Mouse (Mus musculus): ENCODE results near the gene Pak2. TPM values are rescaled to one million over a fixed set of nuclear protein-coding genes. Genes with fewer than 3 reads are reported as not detected.
"Not testable (repeated sequence)": the region's sequence is repeated elsewhere in the genome, so short reads cannot be mapped to it uniquely, and the experiment has no call there.

Gene Pak2
- polyA plus RNA-seq, 1 experiment from 2014 or later, result 17.7 TPM

- peaks cover 27% of the 10 kb centered on the region for H3K4me1 ChIP-seq
- H3K27me3 ChIP-seq (replicated peaks), result no peaks in the 10 kb centered on the region
- 0 out of 2 replicates have a peak, but pooled peaks cover 2% of the 10 kb centered on the region for H3K36me3 ChIP-seq
- H3K4me2 ChIP-seq, result peak overlapping the region; percentile 71
- no peaks in the 10 kb centered on the region for H3K9me3 ChIP-seq (replicated peaks)
- peak overlapping the region; percentile 92 for H3K4me3 ChIP-seq
- WGBS (ENCODE audit: insufficient replicate concordance), result under 1% methylated on average over 30 of the region's 30 CpGs
- peak overlapping the region; percentile 98 for H3K9ac ChIP-seq
- H3K27ac ChIP-seq, result peak overlapping the region; percentile 98
- ATAC-seq, result no peak
Measured at GRCm38 (mm10) chr16:32078408-32078990, 643 bp downstream of the Pak2 start.

GRCm38 (mm10) chr16:32077648-32078407, 1.3 kb downstream of the Pak2 start:
- peaks cover 27% of the 10 kb centered on the region for H3K4me1 ChIP-seq
- H3K36me3 ChIP-seq, result no peaks in the 10 kb centered on the region
- H3K4me2 ChIP-seq, result peak overlapping the region; percentile 71
- ATAC-seq, result no peak
- H3K9ac ChIP-seq, result peak overlapping the region; percentile 98
- H3K27ac ChIP-seq, result peak overlapping the region; percentile 98
- H3K27me3 ChIP-seq (replicated peaks), result no peaks in the 10 kb centered on the region
- H3K9me3 ChIP-seq (replicated peaks), result no peaks in the 10 kb centered on the region
- peak overlapping the region; percentile 92 for H3K4me3 ChIP-seq
- 6% methylated on average over 13 of the region's 13 CpGs for WGBS (ENCODE audit: insufficient replicate concordance)

- no peaks in the 10 kb centered on the region for H3K9me3 ChIP-seq (replicated peaks)
- no peak overlapping the region for H3K4me3 ChIP-seq
- no peak for ATAC-seq
- H3K36me3 ChIP-seq, result peaks cover 4% of the 10 kb centered on the region; the same call in 1 of the 2 replicates
- 78% methylated on average over 3 of the region's 3 CpGs for WGBS (ENCODE audit: insufficient replicate concordance)
- H3K4me1 ChIP-seq, result peaks cover 35% of the 10 kb centered on the region
- H3K27ac ChIP-seq, result no peak overlapping the region
- H3K27me3 ChIP-seq (replicated peaks), result no peaks in the 10 kb centered on the region
- H3K9ac ChIP-seq, result no peak overlapping the region
- H3K4me2 ChIP-seq, result no peak overlapping the region
Measured at GRCm38 (mm10) chr16:32076406-32076805, 2.7 kb downstream of the Pak2 start.

DNA sequence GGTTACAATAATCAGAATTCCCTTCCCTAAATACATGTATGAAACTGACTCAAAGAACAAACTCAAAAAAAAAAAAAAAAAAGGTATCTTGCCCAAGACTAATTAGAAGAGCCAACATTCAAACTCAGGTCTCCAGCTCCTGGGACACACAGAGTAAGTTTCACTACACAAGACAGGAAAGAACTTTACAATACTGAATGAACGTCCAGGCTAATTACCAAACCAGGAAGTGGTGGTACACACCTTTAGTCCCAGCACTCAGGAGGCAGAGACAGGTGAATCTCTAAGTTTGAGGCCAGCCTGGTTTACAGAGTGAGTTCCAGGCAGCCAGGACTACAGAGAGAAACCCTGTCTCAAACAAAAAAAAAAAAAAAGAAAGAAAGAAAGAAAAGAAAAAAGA, 3.4 kb downstream of the Pak2 start:
- H3K27me3 ChIP-seq (replicated peaks), result no peaks in the 10 kb centered on the region
- no peak overlapping the region for H3K4me2 ChIP-seq
- peaks cover 35% of the 10 kb centered on the region for H3K4me1 ChIP-seq
- H3K36me3 ChIP-seq, result peaks cover 4% of the 10 kb centered on the region; the same call in 1 of the 2 replicates
- no peak overlapping the region for H3K4me3 ChIP-seq
- H3K27ac ChIP-seq, result no peak overlapping the region
- WGBS (ENCODE audit: insufficient replicate concordance), result 43% methylated on average over 1 of the region's 1 CpGs
- ATAC-seq, result no peak
- no peak overlapping the region for H3K9ac ChIP-seq
- no peaks in the 10 kb centered on the region for H3K9me3 ChIP-seq (replicated peaks)

DNA sequence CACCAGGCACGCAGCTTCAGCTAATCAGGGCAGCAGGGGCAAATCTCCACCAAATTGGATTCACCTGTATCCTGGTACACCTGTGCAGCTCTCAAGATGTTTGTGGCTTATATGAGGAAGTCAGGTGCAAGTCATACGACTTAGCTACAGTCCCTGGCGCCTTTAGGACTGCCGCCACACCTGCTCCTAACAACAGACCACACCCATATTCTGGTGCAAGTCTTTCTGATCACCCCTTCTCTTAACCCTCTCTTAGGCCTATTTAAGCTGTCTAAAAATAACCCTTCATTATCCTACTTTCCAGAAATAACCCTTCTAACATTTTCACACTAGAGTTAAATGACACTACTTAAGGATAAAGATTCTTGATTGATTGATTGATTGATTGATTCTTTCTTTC, 9.1 kb downstream of the Pak2 start:
- H3K9ac ChIP-seq; H3K36me3 ChIP-seq; ATAC-seq; H3K27me3 ChIP-seq (replicated peaks); H3K9me3 ChIP-seq (replicated peaks); H3K4me3 ChIP-seq; H3K4me2 ChIP-seq; H3K27ac ChIP-seq: not testable (repeated sequence)
- peaks cover 44% of the 10 kb centered on the region for H3K4me1 ChIP-seq
- WGBS (ENCODE audit: insufficient replicate concordance), result 70% methylated on average over 4 of the region's 4 CpGs

- Histone ChIP-seq H3K9me3 (replicated peaks) (no peaks in the 10 kb centered on the region), H3K36me3 (peaks cover 4% of the 10 kb centered on the region; the same call in 1 of the 2 replicates), H3K27me3 (replicated peaks) (no peaks in the 10 kb centered on the region), H3K4me1 (peaks cover 54% of the 10 kb centered on the region), H3K4me3 (no peak overlapping the region), H3K4me2 (no peak overlapping the region), H3K9ac (no peak overlapping the region), H3K27ac (no peak overlapping the region)
- no peak for ATAC-seq
- 64% methylated on average over 12 of the region's 12 CpGs for WGBS (ENCODE audit: insufficient replicate concordance)
Measured at GRCm38 (mm10) chr16:32068389-32069300, 10.5 kb downstream of the Pak2 start.

- peaks cover 64% of the 10 kb centered on the region for H3K4me1 ChIP-seq
- no peak for ATAC-seq
- 58% methylated on average over 1 of the region's 1 CpGs for WGBS (ENCODE audit: insufficient replicate concordance)
- H3K27ac ChIP-seq, result no peak overlapping the region
- H3K27me3 ChIP-seq (replicated peaks), result no peaks in the 10 kb centered on the region
- H3K4me3 ChIP-seq, result no peak overlapping the region
- H3K4me2 ChIP-seq, result no peak overlapping the region
- peaks cover 1% of the 10 kb centered on the region; the same call in 1 of the 2 replicates for H3K36me3 ChIP-seq
- no peak overlapping the region for H3K9ac ChIP-seq
- H3K9me3 ChIP-seq (replicated peaks), result no peaks in the 10 kb centered on the region
Measured at GRCm38 (mm10) chr16:32066899-32067298, 12.2 kb downstream of the Pak2 start.

- no peak for ATAC-seq
- 49% methylated on average over 7 of the region's 7 CpGs for WGBS (ENCODE audit: insufficient replicate concordance)
Measured at GRCm38 (mm10) chr16:32063900-32064299, 15.2 kb downstream of the Pak2 start.

GRCm38 (mm10) chr16:32062226-32062625, 16.9 kb downstream of the Pak2 start:
- Histone ChIP-seq H3K9ac (no peak overlapping the region), H3K36me3 (no peaks in the 10 kb centered on the region), H3K9me3 (replicated peaks) (no peaks in the 10 kb centered on the region), H3K4me2 (0 out of 2 replicates have a peak overlapping the region, but pooled peaks have one; percentile 16), H3K27ac (peak overlapping the region; percentile 54; the same call in 1 of the 2 replicates), H3K27me3 (replicated peaks) (no peaks in the 10 kb centered on the region), H3K4me1 (peaks cover 63% of the 10 kb centered on the region), H3K4me3 (no peak overlapping the region)
- no peak for ATAC-seq
- 43% methylated on average over 2 of the region's 2 CpGs for WGBS (ENCODE audit: insufficient replicate concordance)

More at GRCm38 (mm10) chr16:32063900-32064299, 15.2 kb downstream of the Pak2 start:
- Histone ChIP-seq H3K4me2 (no peak overlapping the region), H3K36me3 (no peaks in the 10 kb centered on the region), H3K4me1 (peaks cover 71% of the 10 kb centered on the region), H3K27ac (no peak overlapping the region), H3K9ac (no peak overlapping the region), H3K4me3 (no peak overlapping the region), H3K27me3 (replicated peaks) (no peaks in the 10 kb centered on the region), H3K9me3 (replicated peaks) (no peaks in the 10 kb centered on the region)

GRCm38 (mm10) chr16:32059840-32060523, 19.2 kb downstream of the Pak2 start:
- no peak for ATAC-seq
- Histone ChIP-seq H3K9ac (no peak overlapping the region), H3K27ac (no peak overlapping the region), H3K4me2 (no peak overlapping the region), H3K4me3 (no peak overlapping the region), H3K9me3 (replicated peaks) (no peaks in the 10 kb centered on the region), H3K36me3 (no peaks in the 10 kb centered on the region), H3K27me3 (replicated peaks) (no peaks in the 10 kb centered on the region), H3K4me1 (peaks cover 50% of the 10 kb centered on the region)
- 50% methylated on average over 6 of the region's 6 CpGs for WGBS (ENCODE audit: insufficient replicate concordance)

GRCm38 (mm10) chr16:32058817-32059216, 20.3 kb downstream of the Pak2 start:
- Histone ChIP-seq H3K9ac (no peak overlapping the region), H3K4me1 (peaks cover 42% of the 10 kb centered on the region), H3K4me3 (no peak overlapping the region), H3K27ac (no peak overlapping the region), H3K4me2 (no peak overlapping the region), H3K9me3 (replicated peaks) (no peaks in the 10 kb centered on the region), H3K27me3 (replicated peaks) (no peaks in the 10 kb centered on the region), H3K36me3 (no peaks in the 10 kb centered on the region)
- 66% methylated on average over 5 of the region's 5 CpGs for WGBS (ENCODE audit: insufficient replicate concordance)
- ATAC-seq, result 0 out of 2 replicates have a peak, but pooled peaks have one; percentile 27
